Mouse (Mus musculus) myocyte (in vitro differentiated cells): ENCODE measurements around the gene Cic.

ENCODE experiments used
- POLR2A ChIP-seq: IDR thresholded peaks from one replicate; pipeline ENCODE4 v1.6.1; 2011; ENCODE audit warnings: low read depth, mild to moderate bottlenecking, control low read depth, moderate library complexity; ENCODE audit not compliant: insufficient read length
- POLR2AphosphoS2 ChIP-seq: IDR thresholded peaks from one replicate; pipeline ENCODE4 v1.6.1; 2011; ENCODE audit warnings: low read depth, control low read depth; ENCODE audit not compliant: insufficient read length

GRCm38 (mm10) chr7:25322058-25322484, 54.6 kb downstream of the Cic start:
- TF ChIP-seq POLR2AphosphoS2 (no peak), POLR2A (no peak)
